Mouse (Mus musculus) small intestine, adult 2 months (tissue): Measurements from ENCODE around the gene Glb1.
"Not testable (repeated sequence)": the region's sequence is repeated elsewhere in the genome, so short reads cannot be mapped to it uniquely, and the experiment has no call there.

Experiments used
- CTCF ChIP-seq: fragments of 200-500 bp; IDR thresholded peaks from 2 replicates; pipeline ENCODE4 v1.5.1; 2012; ENCODE audit warnings: low read depth, mild to moderate bottlenecking, control low read depth, inconsistent platforms, low read length, moderate library complexity, mixed read lengths; ENCODE audit not compliant: insufficient replicate concordance, insufficient read length; ENCODE audit errors: extremely low read depth
- POLR2A ChIP-seq: fragments of 200-500 bp; IDR thresholded peaks from 2 replicates; pipeline ENCODE4 v1.6.1; 2012; ENCODE audit warnings: low read depth, mild to moderate bottlenecking, control low read depth, inconsistent platforms, low read length, moderate library complexity

- TF ChIP-seq CTCF, POLR2A: not testable (repeated sequence)
Observed at GRCm38 (mm10) chr9:114371717-114372116, 29.2 kb upstream of the Glb1 start.
